Mouse (Mus musculus) T-helper 17 cell (primary cell): Measurements from ENCODE around the gene 4930578C19Rik.
"Not testable (repeated sequence)": the region's sequence is repeated elsewhere in the genome, so short reads cannot be mapped to it uniquely, and the experiment has no call there.

Source experiments
- in situ Hi-C, 2 experiments: fragments of 300-600 bp; cut with MboI, MseI; formaldehyde crosslinking; loops; 1 replicate in 1 of 2; 2 replicates in 1 of 2; pipeline ENCODE4 v1.15.1; 2025; ENCODE audit warnings: high pct_unique_total_duplicates in 2 of 2

Gene 4930578C19Rik

DNA sequence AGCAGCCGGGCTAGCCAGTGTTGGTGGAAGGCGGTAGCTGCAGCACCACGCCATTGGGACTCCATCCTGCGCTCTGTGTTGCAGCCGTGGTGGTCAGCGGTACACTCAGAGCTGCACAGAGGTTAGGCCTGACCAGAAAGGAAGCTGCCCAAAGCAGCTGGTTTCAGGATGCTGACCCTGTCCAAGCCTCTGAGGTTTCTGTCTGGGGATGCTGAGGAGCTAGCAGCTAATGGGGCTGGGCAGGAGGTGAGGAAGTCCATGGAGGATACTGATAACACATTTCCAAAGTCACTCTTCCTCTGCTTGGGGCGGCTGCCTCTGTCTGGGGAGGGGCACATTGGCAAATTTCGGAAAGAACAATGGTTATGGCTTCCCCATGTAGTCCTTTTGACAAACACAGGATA lies at the start of gene 4930578C19Rik:
Gene 4930578C19Rik, minus strand, starts transcription at position 200 of the 404 bp plus-strand sequence.
- in situ Hi-C loops, result no loop called here

- in situ Hi-C loops, result no loop called here
These were observed 6.5 kb upstream of the 4930578C19Rik start for GRCm38 (mm10) chrX:18467690-18468089.

DNA sequence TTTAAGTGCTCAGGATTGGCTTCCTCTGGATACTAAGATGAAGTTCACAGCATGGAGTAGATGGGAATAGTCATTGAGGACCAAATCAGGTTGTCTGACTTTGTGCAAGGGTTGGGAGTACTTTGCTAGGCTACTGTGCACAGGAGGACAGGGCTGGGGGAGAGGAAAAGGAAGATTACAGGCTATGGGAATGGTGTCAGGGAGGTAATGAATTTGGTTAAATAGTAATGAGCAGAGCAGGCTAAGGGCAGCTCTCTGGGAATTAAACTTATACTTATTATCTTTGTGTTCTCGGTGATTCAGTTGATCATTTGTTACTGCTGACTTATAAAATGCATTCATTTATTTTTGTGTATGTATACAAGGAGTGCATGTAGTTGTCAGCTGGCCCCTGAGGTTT lies 1.7 kb upstream of the 4930578C19Rik start:
- in situ Hi-C loops, result no loop called here

GRCm38 (mm10) chrX:18451559-18451958 lies 9.6 kb downstream of the 4930578C19Rik start:
- in situ Hi-C loops, result no loop called here

- in situ Hi-C loops, result no loop called here
These were observed 19.1 kb downstream of the 4930578C19Rik start for GRCm38 (mm10) chrX:18442066-18442465.

DNA sequence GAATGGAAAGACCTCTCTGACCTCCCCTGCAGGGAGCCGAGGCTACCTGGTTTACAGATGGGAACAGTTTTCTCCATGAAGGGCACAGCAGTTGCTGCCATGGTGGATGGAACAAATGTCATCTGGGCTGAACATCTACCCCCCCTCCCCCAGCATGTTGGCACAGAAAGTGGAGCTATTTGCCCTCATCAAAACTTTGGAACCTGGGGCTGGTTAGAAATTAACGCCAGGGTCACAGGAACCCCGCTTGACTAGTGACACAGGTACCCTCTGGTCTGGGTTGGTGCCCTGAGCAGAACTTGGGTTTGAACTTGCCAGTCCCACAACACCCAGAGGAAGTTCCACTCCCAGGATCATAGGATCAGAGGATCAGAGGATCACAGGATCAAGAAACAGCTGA lies 35.7 kb downstream of the 4930578C19Rik start:
- in situ Hi-C loops, result no loop called here

- in situ Hi-C loops, result no loop called here
These were observed 38.0 kb downstream of the 4930578C19Rik start for GRCm38 (mm10) chrX:18423206-18423605.

DNA sequence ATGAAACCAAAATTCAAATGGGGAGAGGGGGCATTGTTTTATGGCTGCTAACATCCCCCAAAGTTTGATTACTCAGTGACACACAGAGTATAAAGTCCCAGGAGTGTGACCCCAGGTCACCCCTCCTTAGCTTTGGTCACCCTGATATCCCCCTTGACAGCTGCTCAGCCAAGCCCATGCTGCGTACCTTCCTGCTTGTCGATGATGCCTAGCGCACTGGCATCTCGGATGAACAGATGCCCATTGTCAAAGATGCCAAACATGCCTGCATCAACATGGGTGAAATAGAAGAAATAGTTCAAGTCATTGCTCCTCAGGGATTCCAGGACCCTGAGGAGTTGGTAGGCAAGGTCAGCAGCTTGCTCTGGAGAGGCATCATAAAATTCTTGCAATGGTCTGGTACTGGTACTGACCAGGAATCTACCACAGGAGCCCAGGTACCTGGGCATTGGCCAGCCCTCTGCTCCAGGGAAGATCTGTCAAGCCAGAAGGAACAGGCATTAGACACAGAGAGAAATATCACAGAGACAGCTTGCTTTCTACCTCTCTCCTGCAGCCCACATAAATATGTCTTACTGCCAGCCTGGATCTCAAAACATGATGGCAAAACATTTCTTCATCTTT lies 40.9 kb downstream of the 4930578C19Rik start:
- in situ Hi-C loops, result no loop called here

- in situ Hi-C loops, result no loop called here
These were observed 42.2 kb downstream of the 4930578C19Rik start for GRCm38 (mm10) chrX:18418977-18419376.

- in situ Hi-C loops, result no loop called here
These were observed 46.6 kb downstream of the 4930578C19Rik start for GRCm38 (mm10) chrX:18414560-18414959.

DNA sequence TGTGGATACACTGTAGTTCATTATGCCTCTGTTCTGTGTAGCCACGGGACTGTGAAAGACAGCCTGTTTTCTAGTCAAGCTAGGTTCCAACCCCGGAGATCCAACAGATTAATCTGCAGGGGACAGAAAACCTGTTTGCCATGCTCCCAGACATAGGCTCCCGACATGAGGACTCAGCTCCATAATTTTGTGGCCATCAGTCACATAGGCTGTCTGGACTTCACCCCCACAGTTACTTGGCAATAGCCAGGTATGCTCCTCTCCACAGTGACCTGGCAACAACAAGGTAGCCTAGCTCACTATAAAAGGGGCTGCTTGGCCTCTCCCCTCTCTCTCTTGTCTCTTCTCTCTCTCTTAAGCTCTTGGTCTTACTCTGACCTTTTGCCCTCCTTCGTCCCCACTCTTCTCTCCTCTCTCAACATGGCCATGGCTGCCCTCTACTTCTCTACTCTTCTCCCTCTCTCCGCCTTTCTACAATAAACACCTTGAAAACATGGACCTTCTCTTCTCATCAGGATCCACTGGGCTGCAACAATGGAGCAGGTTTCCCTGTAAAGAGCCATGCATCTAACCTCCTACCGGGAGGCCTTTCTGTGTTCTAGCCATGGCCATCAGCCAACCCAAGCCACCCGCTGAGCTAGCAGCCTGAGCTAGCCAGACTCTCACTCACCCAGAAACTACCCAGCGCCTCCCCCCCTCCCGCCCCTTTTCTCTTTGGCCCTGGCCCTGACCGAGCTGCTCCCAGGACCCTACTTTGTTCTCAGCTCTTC lies 49.9 kb downstream of the 4930578C19Rik start:
- in situ Hi-C loops, result no loop called here

DNA sequence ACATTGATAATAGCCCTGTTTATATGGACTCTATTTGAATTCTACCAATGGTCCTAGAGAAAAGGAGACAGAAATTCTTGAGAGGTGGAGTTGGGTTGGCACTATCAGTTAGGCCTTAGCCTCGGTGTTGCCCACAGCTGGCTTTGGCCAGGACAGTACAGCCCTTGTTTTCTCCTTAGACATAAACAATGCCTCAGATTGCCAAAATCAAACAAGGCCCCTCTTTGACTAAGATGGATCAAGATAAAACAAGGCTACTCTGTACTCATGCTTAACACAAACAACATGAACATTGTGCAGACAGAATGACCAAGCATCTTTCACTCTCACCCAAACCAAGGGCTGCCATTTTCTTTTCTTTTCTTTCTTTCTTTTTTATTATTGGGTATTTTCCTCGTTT lies 51.6 kb downstream of the 4930578C19Rik start:
- in situ Hi-C loops, result no loop called here

DNA sequence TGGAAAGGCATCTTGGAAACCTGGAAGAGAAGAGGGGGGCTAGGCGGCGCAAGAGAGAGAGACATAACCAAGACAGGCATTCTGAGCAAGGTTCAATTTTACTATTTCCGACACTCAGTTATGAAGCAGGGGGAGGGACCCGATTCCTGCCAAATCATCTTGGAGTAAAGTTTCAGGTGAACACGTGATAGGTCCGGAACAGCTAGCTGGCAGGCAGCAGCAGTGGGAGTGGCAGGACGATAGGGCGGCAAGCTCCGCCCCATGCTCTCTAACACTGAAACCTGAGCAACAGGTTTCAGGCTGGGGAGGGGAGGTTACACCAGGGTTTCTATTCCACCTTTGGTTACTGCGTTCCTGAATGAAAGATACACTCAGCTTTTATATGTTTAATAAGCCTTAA lies 58.9 kb downstream of the 4930578C19Rik start:
- in situ Hi-C loops, result no loop called here

GRCm38 (mm10) chrX:18396700-18397099 lies 64.5 kb downstream of the 4930578C19Rik start:
- in situ Hi-C loops, result no loop called here

DNA sequence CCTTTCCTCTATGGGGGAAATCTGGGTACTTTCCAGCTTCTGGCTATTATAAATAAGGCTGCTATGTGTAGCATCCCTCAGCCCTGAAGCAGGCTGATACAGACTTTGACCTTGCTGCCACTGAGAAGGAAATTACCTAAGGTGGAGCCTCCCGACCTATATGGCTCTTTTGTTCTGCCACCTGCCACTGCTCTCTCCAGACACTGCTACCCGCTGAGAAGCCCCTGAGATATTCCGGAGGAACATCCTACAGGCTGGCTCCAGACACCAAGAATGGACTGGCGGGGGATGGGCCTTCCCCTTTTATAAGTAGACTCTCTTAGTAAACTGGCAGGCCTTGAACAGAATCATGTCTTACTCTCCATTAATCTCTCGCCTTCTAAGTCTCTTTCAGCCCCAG lies 77.0 kb downstream of the 4930578C19Rik start:
- in situ Hi-C loops, result not testable (repeated sequence)
